Comparison of ENCODE assay signal across 15 mouse cellular contexts in genomic region chr11:35065959-35066414, GRCm38 (mm10). TPM values are rescaled to one million over a fixed set of nuclear protein-coding genes. Genes with fewer than 3 reads are reported as not detected.
DNase-seq lines count a peak whose midpoint lies in the region; ATAC-seq and TF ChIP-seq lines count a peak whose summit lies in the region.
"Had no signal": no experiment of that assay in that cellular context is flagged by ENCODE, and none has a peak within 500 bp of the region (broad histone marks: within the 10 kb centered on the region; RNA-seq: fewer than 3 reads in every experiment).

No protein-coding gene starts in this region.

- no peak for ATAC-seq in midbrain, embryonic 11.5 days (ENCODE audit: low FRiP score)
- peak; percentile 71; the same call in 1 of the 2 replicates for ATAC-seq in limb, embryonic 12.5 days (ENCODE audit: insufficient number of reproducible peaks, insufficient read depth, low FRiP score, low TSS enrichment, low read depth)
- no peak for ATAC-seq in granulocyte monocyte progenitor cell, adult 5-6 weeks (replicated peaks; ENCODE audit: poor library complexity, severe bottlenecking)
- ATAC-seq: CD4-positive, CD25-positive, alpha-beta regulatory T cell, adult 4 months; liver, postnatal 0 days had no signal

- intact Hi-C loops in gastrocnemius, adult 2 months (cut with DNase I): no loop called here

- no peaks in the 10 kb centered on the region for H3K4me1 ChIP-seq in midbrain, embryonic 11.5 days (ENCODE audit: control insufficient read depth, insufficient read depth, low read length)
- H3K4me1 ChIP-seq in midbrain, embryonic 10.5 days: 0 out of 2 replicates have a peak, but pooled peaks cover 2% of the 10 kb centered on the region
- peaks cover 18% of the 10 kb centered on the region for H3K4me1 ChIP-seq in limb, embryonic 12.5 days (replicated peaks)
- H3K4me1 ChIP-seq: kidney, embryonic 15.5 days had no signal

- no peak overlapping the region for H3K9ac ChIP-seq in midbrain, embryonic 11.5 days (ENCODE audit: low read length)
- no peak overlapping the region for H3K9ac ChIP-seq in limb, embryonic 12.5 days (replicated peaks)
- H3K9ac ChIP-seq: kidney, embryonic 15.5 days; liver, postnatal 0 days had no signal

- no peak overlapping the region for H3K4me2 ChIP-seq in midbrain, embryonic 11.5 days
- H3K4me2 ChIP-seq in limb, embryonic 12.5 days: no peak overlapping the region
- H3K4me2 ChIP-seq: kidney, embryonic 15.5 days had no signal

- H3K4me3 ChIP-seq in gastrocnemius, adult 2 months: no peak overlapping the region
- H3K4me3 ChIP-seq in midbrain, embryonic 11.5 days (ENCODE audit: low read depth, low read length): no peak overlapping the region
- no peak overlapping the region for H3K4me3 ChIP-seq in midbrain, embryonic 10.5 days
- no peak overlapping the region for H3K4me3 ChIP-seq in limb, embryonic 12.5 days (replicated peaks)
- H3K4me3 ChIP-seq: erythroblast, embryonic 14.5 days; kidney, embryonic 15.5 days had no signal

- no peak for TF ChIP-seq CTCF in gastrocnemius, adult 2 months (IDR thresholded peaks at IDR 0.05)

- no peaks in the 10 kb centered on the region for H3K36me3 ChIP-seq in midbrain, embryonic 11.5 days (ENCODE audit: control insufficient read depth, insufficient read depth, low read length)
- no peaks in the 10 kb centered on the region for H3K36me3 ChIP-seq in midbrain, embryonic 10.5 days
- H3K36me3 ChIP-seq in limb, embryonic 12.5 days: no peaks in the 10 kb centered on the region
- H3K36me3 ChIP-seq: kidney, embryonic 15.5 days had no signal

- no peaks in the 10 kb centered on the region for H3K9me3 ChIP-seq in midbrain, embryonic 11.5 days (ENCODE audit: control insufficient read depth, low read length)
- H3K9me3 ChIP-seq in midbrain, embryonic 10.5 days (replicated peaks): no peaks in the 10 kb centered on the region
- H3K9me3 ChIP-seq in limb, embryonic 12.5 days: no peaks in the 10 kb centered on the region
- H3K9me3 ChIP-seq: kidney, embryonic 15.5 days had no signal

- no peaks in the 10 kb centered on the region for H3K27me3 ChIP-seq in midbrain, embryonic 11.5 days (ENCODE audit: control insufficient read depth, insufficient read depth, low read length)
- H3K27me3 ChIP-seq in midbrain, embryonic 10.5 days (ENCODE audit: low read depth, poor library complexity, severe bottlenecking): no peaks in the 10 kb centered on the region
- no peaks in the 10 kb centered on the region for H3K27me3 ChIP-seq in limb, embryonic 12.5 days

- DNase-seq in gastrocnemius, adult 2 months: peak; percentile 38
- DNase-seq in gastrocnemius, postnatal 10 days: no peak
- DNase-seq in midbrain, embryonic 11.5 days (ENCODE audit: low spot score, missing footprints): peak; percentile 54
- no peak for DNase-seq in midbrain, embryonic 10.5 days (ENCODE audit: low spot score)
- DNase-seq in spleen, adult 18-20 months: no peak
- DNase-seq in right cerebral cortex, adult 18-20 months: no peak
- DNase-seq: adrenal gland, postnatal 14 days; cerebellum, postnatal 36 days; left cerebral cortex, postnatal 4 days; liver, postnatal 0 days had no signal

- 67% methylated on average over 4 of the region's 4 CpGs for WGBS in midbrain, embryonic 11.5 days
- WGBS in midbrain, embryonic 10.5 days: 73% methylated on average over 4 of the region's 4 CpGs
- 23% methylated on average over 4 of the region's 4 CpGs for WGBS in limb, embryonic 12.5 days

- H3K27ac ChIP-seq in gastrocnemius, adult 2 months: no peak overlapping the region
- H3K27ac ChIP-seq in midbrain, embryonic 11.5 days (ENCODE audit: low read depth, low read length): no peak overlapping the region
- no peak overlapping the region for H3K27ac ChIP-seq in midbrain, embryonic 10.5 days (replicated peaks)
- no peak overlapping the region for H3K27ac ChIP-seq in limb, embryonic 12.5 days
- H3K27ac ChIP-seq: kidney, embryonic 15.5 days had no signal

RNA-seq across cellular contexts. Expression of gene Slit3, which starts 55.0 kb away (rescaled TPM):
- 10 to 100 TPM in 1 of 2 experiments, 1 to 10 TPM in 1; 9.2 to 10.9 TPM for total RNA-seq in gastrocnemius, adult 2 months (2021)
- total RNA-seq in gastrocnemius, postnatal 10 days (2021): 10 to 100 TPM; 12.5 to 17.9 TPM
- polyA plus RNA-seq in midbrain, embryonic 11.5 days (2014; fragmentation: Nextera tagmentation; extraction: Ambion mirVana): 11.1 and 11.4 TPM in 2 replicates
- polyA plus RNA-seq in midbrain, embryonic 10.5 days (2016; fragmentation: Nextera tagmentation; extraction: Ambion mirVana): 15.0 and 19.6 TPM in 2 replicates
- polyA plus RNA-seq in limb, embryonic 12.5 days (2016; fragmentation: Nextera tagmentation; extraction: Ambion mirVana): 29.7 and 32.1 TPM in 2 replicates
- not detected in 2 replicates for total RNA-seq in granulocyte monocyte progenitor cell, adult 5-6 weeks (2014; fragmentation: Nextera tagmentation)
- not detected in 2 replicates for total RNA-seq in granulocyte monocyte progenitor cell, adult 5-6 weeks (2017)
- polyA plus RNA-seq: CD4-positive, CD25-positive, alpha-beta regulatory T cell, adult 4 months; erythroblast, embryonic 14.5 days had no signal

Comparison
In these comparisons a context has a peak if more than half of its experiments do, and no peak if none do; other contexts are left out.
1. DNase-seq: peak in gastrocnemius, adult 2 months (single experiment) and midbrain, embryonic 11.5 days (single experiment); none in gastrocnemius, postnatal 10 days (single experiment), midbrain, embryonic 10.5 days (single experiment), spleen, adult 18-20 months (0 of 2) and right cerebral cortex, adult 18-20 months (single experiment).
2. RNA of gene Slit3, which starts 55.0 kb away (total RNA-seq): 12.5 to 17.9 TPM in gastrocnemius, postnatal 10 days and 9.2 to 10.9 TPM in gastrocnemius, adult 2 months; not detected in granulocyte monocyte progenitor cell, adult 5-6 weeks; every median in the first group is over 10 times any median in the second.